Mouse (Mus musculus) kidney, embryonic 16.5 days (tissue): ENCODE measurements around the gene Syt13. TPM values are rescaled to one million over a fixed set of nuclear protein-coding genes. Genes with fewer than 3 reads are reported as not detected.
A peak's percentile ranks its signal among the peaks of the same experiment; 100 is the strongest.

ENCODE experiments used
- ATAC-seq: fragments of 200-750 bp; cut with Nextera tagmentation; 2 replicates; pipeline ENCODE4 v1.8.0; 2017; ENCODE audit warnings: moderate TSS enrichment; ENCODE audit not compliant: low FRiP score, low TSS enrichment
- H3K27ac ChIP-seq: fragments of 300-500 bp; sonication (generic); 2 replicates; pipeline ENCODE4 v1.5.1; 2014; ENCODE audit warnings: low read length
- H3K27me3 ChIP-seq: fragments of 300-500 bp; sonication (generic); 2 replicates; pipeline ENCODE4 v1.6.1; 2014; ENCODE audit warnings: low read length, control low read depth, mixed read lengths; ENCODE audit not compliant: insufficient read depth
- H3K36me3 ChIP-seq: fragments of 300-500 bp; sonication (generic); 2 replicates; pipeline ENCODE4 v1.6.1; 2014; ENCODE audit warnings: low read length, control low read depth, mixed read lengths; ENCODE audit not compliant: insufficient read depth
- H3K4me1 ChIP-seq: fragments of 300-500 bp; sonication (generic); 2 replicates; pipeline ENCODE4 v1.6.1; 2014; ENCODE audit warnings: low read length, control low read depth, mixed read lengths; ENCODE audit not compliant: insufficient read depth
- H3K4me2 ChIP-seq: fragments of 300-500 bp; sonication (generic); replicated peaks from 2 replicates; pipeline ENCODE4 v1.6.1; 2014; ENCODE audit warnings: low read depth, low read length
- H3K4me3 ChIP-seq: fragments of 300-500 bp; sonication (generic); 2 replicates; pipeline ENCODE4 v1.5.1; 2014; ENCODE audit warnings: mild to moderate bottlenecking, low read length
- H3K9ac ChIP-seq: fragments of 300-500 bp; sonication (generic); replicated peaks from 2 replicates; pipeline ENCODE4 v1.6.1; 2014; ENCODE audit warnings: low read length
- H3K9me3 ChIP-seq: fragments of 300-500 bp; sonication (generic); 2 replicates; pipeline ENCODE4 v1.6.1; 2016; ENCODE audit warnings: low read length, control low read depth
- WGBS: fragments of 180-500 bp; shearing (Covaris S2); extraction: QIAGEN DNeasy Blood & Tissue Kit; methylation state at CpG from one replicate; pipeline ENCODE4 v1.1.7; 2014; 5-methylcytosine and 5-hydroxymethylcytosine counted together
- polyA plus RNA-seq: library from polyadenylated mRNA; unstranded; fragments of >200 nt; fragmentation: Nextera tagmentation; extraction: Ambion mirVana; gene quantifications from 2 replicates; pipeline ENCODE4 v1.2.1, GENCODE M21; 2015

Syt13 gene
- polyA plus RNA-seq, 1 experiment from 2014 or later, result 5.7 TPM

- Histone ChIP-seq H3K4me2 (no peak overlapping the region), H3K27ac (peak overlapping the region; percentile 82), H3K9me3 (no peaks in the 10 kb centered on the region), H3K27me3 (no peaks in the 10 kb centered on the region), H3K4me1 (peaks cover 24% of the 10 kb centered on the region), H3K9ac (peak overlapping the region; percentile 31; the same call in 1 of the 2 replicates), H3K36me3 (peaks cover 32% of the 10 kb centered on the region), H3K4me3 (no peak overlapping the region)
- 78% methylated on average over 7 of the region's 7 CpGs for WGBS
- no peak for ATAC-seq
Measured at GRCm38 (mm10) chr2:92987108-92987618, 72.3 kb downstream of the Syt13 start.

DNA sequence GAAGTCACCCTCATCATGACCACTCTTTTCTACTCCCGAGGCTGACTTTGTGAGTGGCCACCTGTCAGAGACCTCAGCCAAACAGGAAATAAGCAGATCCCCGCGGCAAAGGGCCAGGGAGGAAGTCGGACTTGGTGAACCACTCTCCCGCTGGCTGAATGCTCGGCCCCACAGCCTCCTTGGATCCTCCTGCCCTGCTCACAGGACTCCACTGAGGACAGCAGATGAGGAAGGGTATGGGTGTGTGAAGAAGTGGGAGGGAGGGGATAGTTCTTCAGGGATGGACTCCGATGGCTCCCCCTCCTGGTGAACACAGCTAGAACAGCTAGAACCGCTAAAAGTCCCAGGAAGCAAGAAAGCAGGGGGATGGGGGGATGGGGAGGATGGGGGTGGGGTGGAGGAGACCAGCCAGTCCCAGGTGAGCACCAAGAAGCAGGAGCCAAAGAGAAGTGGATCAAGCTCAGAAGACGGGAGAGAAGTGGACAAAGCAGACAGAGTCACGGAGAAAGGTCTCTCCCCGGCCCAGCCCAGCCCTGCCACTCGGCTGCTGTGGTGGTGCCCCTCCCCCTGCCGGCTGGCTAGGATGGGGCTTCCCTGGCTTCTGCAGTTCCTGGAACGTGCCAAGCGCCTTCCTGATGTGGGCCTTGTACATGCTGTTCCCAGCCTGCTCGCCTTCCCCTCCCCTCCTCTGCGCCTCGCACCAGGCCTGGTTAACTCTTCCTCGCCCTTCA, 73.2 kb downstream of the Syt13 start:
- H3K9ac ChIP-seq, result peak overlapping the region; percentile 31

GRCm38 (mm10) chr2:92989593-92989992, 74.7 kb downstream of the Syt13 start:
- Histone ChIP-seq H3K9ac (no peak overlapping the region), H3K27me3 (no peaks in the 10 kb centered on the region), H3K4me1 (peaks cover 24% of the 10 kb centered on the region), H3K36me3 (peaks cover 45% of the 10 kb centered on the region), H3K4me3 (no peak overlapping the region), H3K27ac (no peak overlapping the region), H3K9me3 (no peaks in the 10 kb centered on the region), H3K4me2 (no peak overlapping the region)
- no peak for ATAC-seq
- 82% methylated on average over 9 of the region's 9 CpGs for WGBS

More for the DNA sequence above, 73.2 kb downstream of the Syt13 start:
- peak; percentile 87 for ATAC-seq
- no peaks in the 10 kb centered on the region for H3K27me3 ChIP-seq
- 12% methylated on average over 19 of the region's 19 CpGs for WGBS
- H3K36me3 ChIP-seq, result peaks cover 40% of the 10 kb centered on the region
- H3K4me3 ChIP-seq, result no peak overlapping the region; the same call in 1 of the 2 replicates
- H3K27ac ChIP-seq, result peak overlapping the region; percentile 82
- H3K4me2 ChIP-seq, result peak overlapping the region; percentile 35
- peaks cover 24% of the 10 kb centered on the region for H3K4me1 ChIP-seq
- no peaks in the 10 kb centered on the region for H3K9me3 ChIP-seq

DNA sequence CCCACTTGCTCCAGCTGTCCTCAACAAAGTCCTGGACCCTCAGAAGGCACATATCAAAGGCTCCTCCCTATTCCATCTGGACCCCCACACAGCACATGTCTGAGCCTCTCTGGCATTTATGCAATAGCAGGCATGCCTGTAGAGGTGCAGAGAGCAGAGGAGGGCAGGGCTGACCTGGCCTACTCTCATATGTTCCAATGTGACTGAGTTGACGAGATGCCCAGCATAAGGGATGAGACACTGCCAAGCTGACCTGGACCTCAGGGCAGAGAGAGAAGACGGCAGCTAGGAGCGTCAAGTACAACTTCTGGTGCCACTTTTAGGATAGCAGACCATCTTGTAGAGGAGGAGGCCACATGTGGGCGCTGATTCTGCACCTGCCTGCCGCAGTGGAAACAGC, 77.1 kb downstream of the Syt13 start:
- Histone ChIP-seq H3K4me3 (no peak overlapping the region), H3K9ac (no peak overlapping the region), H3K9me3 (no peaks in the 10 kb centered on the region), H3K4me2 (no peak overlapping the region), H3K36me3 (peaks cover 42% of the 10 kb centered on the region), H3K27ac (no peak overlapping the region), H3K27me3 (no peaks in the 10 kb centered on the region), H3K4me1 (peaks cover 22% of the 10 kb centered on the region)
- WGBS, result 95% methylated on average over 5 of the region's 5 CpGs
- no peak for ATAC-seq

- ATAC-seq, result peak; percentile 75
- H3K36me3 ChIP-seq, result peaks cover 30% of the 10 kb centered on the region
- H3K4me1 ChIP-seq, result peaks cover 8% of the 10 kb centered on the region; the same call in 1 of the 2 replicates
- no peak overlapping the region for H3K9ac ChIP-seq
- no peaks in the 10 kb centered on the region for H3K27me3 ChIP-seq
- WGBS, result 13% methylated on average over 4 of the region's 4 CpGs
- no peak overlapping the region for H3K4me3 ChIP-seq
- H3K4me2 ChIP-seq, result no peak overlapping the region
- H3K9me3 ChIP-seq, result no peaks in the 10 kb centered on the region
- H3K27ac ChIP-seq, result peak overlapping the region; percentile 20; the same call in 1 of the 2 replicates
Measured at GRCm38 (mm10) chr2:93005028-93005427, 90.1 kb downstream of the Syt13 start.

Other genes with a start within 250 kb of the Syt13 start
- gene Prdm11, start 131.1 kb downstream of the Syt13 start, polyA plus RNA-seq, result 5.5 and 6.2 TPM in 2 replicates